Mouse (Mus musculus) C2C12 (cell line): Measurements from ENCODE around the gene Sugp2.

Experiments used
- CEBPB ChIP-seq: IDR thresholded peaks from one replicate; pipeline ENCODE4 v1.6.1; 2011; ENCODE audit warnings: low read depth, mild to moderate bottlenecking, control low read depth, moderate library complexity
- CTCF ChIP-seq: IDR thresholded peaks from one replicate; pipeline ENCODE4 v1.5.1; 2011; ENCODE audit not compliant: control insufficient read depth, insufficient read depth, insufficient read length
- MAX ChIP-seq: IDR thresholded peaks from one replicate; pipeline ENCODE4 v1.6.1; 2011; ENCODE audit warnings: mild to moderate bottlenecking, control low read depth
- USF1 ChIP-seq: IDR thresholded peaks from one replicate; pipeline ENCODE4 v1.6.1; 2011; ENCODE audit warnings: low read depth, mild to moderate bottlenecking, control low read depth, moderate library complexity

GRCm38 (mm10) chr8:70237842-70238241, 3.8 kb downstream of the Sugp2 start:
- TF ChIP-seq CTCF (no peak), CEBPB (no peak), USF1 (no peak), MAX (no peak)
